Mouse (Mus musculus): ENCODE measurements at regions not wholly inside any gene's neighbourhood (a gene's known extent, or its start where the extent isn't known, plus 50 kb on each side); places are given as distances from the start of the nearest gene placed in this dataset.

- DNase-seq (ENCODE audit: low spot score in 2 of 2) = no peak
These were observed 53.7 kb upstream of the Dcbld2 start for GRCm38 (mm10) chr16:58354551-58354950.
